Mouse (Mus musculus) liver, postnatal 0 days (tissue): ENCODE data around the gene Igfbp2.

Source experiments
- CTCF ChIP-seq: sonication (generic); IDR thresholded peaks from 2 replicates; pipeline ENCODE4 v1.5.1; 2016; ENCODE audit warnings: antibody characterized with exemption, low read depth
- EP300 ChIP-seq: IDR thresholded peaks from 2 replicates; pipeline ENCODE4 v1.6.1; 2016; ENCODE audit warnings: antibody characterized with exemption, low read depth, mild to moderate bottlenecking

DNA sequence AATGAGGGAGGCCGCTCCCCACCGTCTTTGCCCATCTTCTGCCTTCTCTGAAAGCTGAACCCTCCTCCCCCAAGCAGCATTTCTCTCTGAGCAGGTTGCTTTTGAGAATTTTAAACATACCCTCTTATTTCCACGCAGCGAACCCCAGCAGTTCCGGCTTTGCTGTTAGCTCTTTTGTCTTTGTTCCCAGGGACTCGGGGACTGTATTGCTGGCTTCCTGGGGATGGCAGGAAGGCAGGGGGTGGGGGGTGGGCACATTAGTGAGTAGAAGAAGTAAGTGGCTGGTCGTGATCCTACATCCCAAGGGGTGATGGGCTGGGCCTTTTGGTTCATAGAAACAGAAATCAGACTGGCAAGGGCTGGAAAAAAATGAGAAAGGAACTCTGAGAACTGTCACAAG lies 2.6 kb downstream of the Igfbp2 start:
- TF ChIP-seq CTCF (no peak), EP300 (no peak)
